Mouse (Mus musculus) adrenal gland, postnatal 10 days (tissue): Measurements from ENCODE around the gene Ccn6. TPM values are rescaled to one million over a fixed set of nuclear protein-coding genes. Genes with fewer than 3 reads are reported as not detected.

ENCODE experiments used
- DNase-seq: peaks from one replicate; pipeline ENCODE4 v3.0.0; 2021; ENCODE audit warnings: mixed read lengths
- total RNA-seq, 2 experiments: library from RNA; stranded (reverse); gene quantifications; 2 replicates each; pipeline ENCODE4 v1.2.3; 2021

Gene Ccn6
- total RNA-seq, 2 experiments from 2014 or later, result 0.48 TPM

DNA sequence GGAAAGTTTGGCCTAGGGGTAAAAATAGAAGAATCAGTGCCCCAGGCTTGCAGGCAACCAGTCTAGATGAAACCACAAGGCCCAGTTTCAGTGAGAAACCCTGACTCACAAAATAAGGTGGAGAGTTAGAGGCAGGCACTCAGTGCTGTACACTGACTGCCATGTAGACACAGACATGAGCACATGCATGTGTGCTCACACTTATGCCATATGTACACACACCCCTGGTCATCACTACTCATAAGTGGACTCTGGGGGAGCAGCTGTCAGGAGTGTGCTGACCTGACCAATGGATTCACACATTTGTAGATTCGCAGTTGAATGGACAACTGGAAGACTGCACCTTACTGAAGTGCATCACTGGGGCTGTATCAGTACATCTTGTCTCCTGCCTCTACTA, 2.2 kb downstream of the Ccn6 start:
- no peak for DNase-seq

- no peak for DNase-seq
Measured at GRCm38 (mm10) chr10:39158306-39158705, 5.3 kb downstream of the Ccn6 start.

DNA sequence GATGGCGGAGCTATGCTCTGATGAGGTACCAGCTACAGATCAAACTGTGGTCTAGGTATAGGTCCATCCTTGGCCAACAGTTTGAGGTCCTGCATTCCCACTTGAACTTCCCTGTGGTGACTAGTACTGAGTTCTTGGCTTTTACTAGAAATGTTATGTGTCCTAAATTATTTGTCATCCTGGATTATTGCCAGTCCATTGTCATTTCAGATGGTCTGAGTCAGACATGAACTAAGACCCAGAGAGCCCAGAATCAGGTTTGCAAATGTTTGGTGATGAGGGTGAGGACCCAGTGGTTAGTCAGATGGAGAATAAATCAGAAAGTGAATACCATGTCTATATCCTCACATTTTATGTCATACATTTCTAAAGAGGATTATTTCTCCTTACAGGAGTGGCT, 6.3 kb downstream of the Ccn6 start:
- DNase-seq, result no peak

GRCm38 (mm10) chr10:39156719-39157118, 6.9 kb downstream of the Ccn6 start:
- no peak for DNase-seq

- DNase-seq, result no peak
Measured at GRCm38 (mm10) chr10:39142216-39142615, 21.4 kb downstream of the Ccn6 start.

DNA sequence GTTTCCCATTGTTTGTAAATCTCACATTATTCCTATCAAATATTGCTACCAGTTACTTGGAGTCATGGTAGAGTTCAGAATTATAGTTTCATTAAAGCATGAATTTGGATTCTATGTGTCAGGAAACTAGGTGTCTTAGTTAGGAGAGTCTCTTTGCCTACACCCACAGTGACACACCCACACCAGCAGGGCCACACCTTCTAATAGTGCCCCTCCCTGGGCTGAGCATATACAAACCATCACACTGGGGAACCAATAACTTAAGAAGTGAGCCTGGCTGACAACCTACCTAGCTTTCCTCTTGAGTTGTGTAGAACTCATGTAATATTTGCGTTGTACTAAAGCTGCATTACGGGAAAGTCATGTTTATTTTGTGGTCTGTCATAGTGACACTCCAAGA, 22.2 kb downstream of the Ccn6 start:
- no peak for DNase-seq

DNA sequence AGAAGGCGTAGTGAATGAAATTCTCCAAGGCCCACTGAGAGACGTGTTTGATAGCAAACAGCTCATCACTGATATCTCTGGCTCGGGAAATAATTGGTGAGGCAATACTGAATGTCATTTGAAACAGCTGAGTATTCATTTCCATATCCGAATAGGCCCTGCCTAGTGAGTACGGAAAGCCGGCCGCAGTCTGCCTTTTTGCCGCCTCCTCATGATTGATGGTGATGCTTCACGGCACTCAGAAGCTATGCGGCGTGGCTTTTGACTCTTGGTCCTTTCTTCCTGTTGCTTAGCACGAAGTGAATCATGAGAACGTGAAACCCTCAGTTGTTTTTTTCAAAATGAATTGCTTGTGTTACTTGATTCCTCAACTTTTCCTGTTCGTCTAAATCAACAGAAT, 22.8 kb downstream of the Ccn6 start:
- DNase-seq, result no peak

DNA sequence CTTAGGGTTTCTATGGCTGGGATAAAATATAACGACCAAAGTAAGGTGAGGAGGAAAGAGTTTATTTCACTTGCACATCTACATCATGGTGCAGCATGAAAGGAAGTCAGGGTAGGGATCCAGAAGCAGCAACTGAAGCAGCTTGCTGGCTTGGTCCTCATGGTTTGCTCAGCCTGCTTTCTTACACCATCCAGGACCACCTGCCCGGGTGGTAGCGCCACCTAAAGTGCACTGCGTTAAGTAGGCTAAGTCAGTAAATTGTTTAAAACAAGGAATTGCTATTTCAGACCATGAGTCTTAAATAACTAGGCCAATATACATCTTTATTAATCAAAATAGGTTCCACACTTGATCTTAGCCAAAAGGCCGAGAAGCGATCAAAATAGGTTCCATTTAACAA, 24.8 kb downstream of the Ccn6 start:
- no peak for DNase-seq

GRCm38 (mm10) chr10:39137766-39138165, 25.8 kb downstream of the Ccn6 start:
- DNase-seq, result no peak

GRCm38 (mm10) chr10:39133462-39134310, 29.9 kb downstream of the Ccn6 start, which contains the start of the genes Fam229b and Tube1:
TSS of gene Fam229b (minus strand) at chr10:39133914.
TSS of gene Tube1 (plus strand) at chr10:39133976.
- DNase-seq, result peak; percentile 92

DNA sequence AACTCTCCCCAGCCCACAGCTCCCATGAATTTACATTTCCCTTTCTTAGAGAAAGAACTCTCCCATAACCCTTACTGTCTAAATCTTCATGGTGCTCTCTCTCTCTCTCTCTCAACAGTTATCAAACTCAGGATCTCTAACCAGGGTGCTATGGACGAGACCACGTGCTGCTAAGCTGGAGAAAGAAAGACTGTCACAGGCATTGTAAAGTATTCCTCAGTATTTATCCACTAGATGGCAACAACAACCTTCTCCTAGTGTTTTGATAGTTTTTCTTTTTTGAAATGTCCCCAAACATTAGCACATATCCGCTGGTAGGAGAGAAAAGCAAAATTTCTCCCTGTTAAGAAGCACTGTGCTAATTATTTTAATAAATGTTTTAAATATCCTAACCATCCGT, 42.2 kb downstream of the Ccn6 start:
- DNase-seq, result no peak

DNA sequence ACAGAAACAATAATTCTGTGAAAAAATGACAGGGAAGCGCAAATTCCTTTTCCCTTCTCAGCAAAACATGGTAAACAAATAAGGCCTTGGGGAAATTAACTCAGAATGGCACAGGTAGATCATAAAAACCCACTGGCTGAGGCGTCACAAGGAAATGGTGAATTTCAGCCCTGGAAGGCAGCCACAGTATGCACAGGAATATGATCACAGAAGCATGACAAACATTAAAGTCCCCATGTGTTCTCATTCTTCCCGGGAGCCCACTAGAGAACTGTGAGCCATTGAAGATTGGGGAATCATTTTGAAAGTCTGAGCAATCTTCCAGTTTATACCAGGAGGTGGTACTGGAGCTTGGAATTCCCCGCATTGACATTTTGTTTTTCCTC, 54.1 kb downstream of the Ccn6 start:
- no peak for DNase-seq

- DNase-seq, result no peak
Measured at GRCm38 (mm10) chr10:39108837-39109488, 54.6 kb downstream of the Ccn6 start.

DNA sequence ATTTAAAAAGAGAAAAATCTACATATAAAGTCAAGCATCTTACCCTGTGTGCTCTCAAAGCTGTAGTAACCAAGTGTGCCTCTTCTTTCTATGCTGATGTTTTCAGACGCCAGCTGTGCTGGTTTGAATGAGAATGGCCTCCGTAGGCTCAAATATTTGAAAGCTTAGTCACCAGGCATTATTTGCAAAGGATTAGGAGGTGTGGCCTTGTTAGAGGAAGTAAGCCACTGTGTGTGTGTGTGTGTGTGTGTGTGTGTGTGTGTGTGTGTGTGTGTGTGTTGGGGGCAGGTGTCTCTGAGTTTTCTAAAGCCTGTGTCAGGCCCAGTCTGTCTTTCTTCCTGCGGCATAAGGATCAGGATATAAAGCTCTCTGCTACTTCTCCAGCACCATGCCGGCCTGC, 56.7 kb downstream of the Ccn6 start:
- DNase-seq, result no peak

- no peak for DNase-seq
Measured at GRCm38 (mm10) chr10:39106413-39106812, 57.2 kb downstream of the Ccn6 start.

GRCm38 (mm10) chr10:39104803-39105449, 58.7 kb downstream of the Ccn6 start:
- no peak for DNase-seq

Other genes with a start within 250 kb of the Ccn6 start
- 100 to 1,000 TPM; 106 to 136 TPM for gene Lama4, start 198.3 kb downstream of the Ccn6 start, total RNA-seq
- gene Fam229b, start 29.9 kb downstream of the Ccn6 start, total RNA-seq, result 1 to 10 TPM; 4.7 TPM
- 1 to 10 TPM; 2.3 to 2.4 TPM for gene Tube1, start 29.8 kb downstream of the Ccn6 start, total RNA-seq
- 10 to 100 TPM; 46.6 to 48.6 TPM for gene Fyn, start 205.1 kb upstream of the Ccn6 start, total RNA-seq